Mouse (Mus musculus): ENCODE data around the gene Clec4e. TPM values are rescaled to one million over a fixed set of nuclear protein-coding genes. Genes with fewer than 3 reads are reported as not detected.
"Not testable (repeated sequence)": the region's sequence is repeated elsewhere in the genome, so short reads cannot be mapped to it uniquely, and the experiment has no call there.

Clec4e gene
- 0.06 TPM in 1 of 2 replicates, not detected in the other for polyA plus RNA-seq (2016; fragmentation: Nextera tagmentation; extraction: Ambion mirVana)

- Histone ChIP-seq H3K4me1 (no peaks in the 10 kb centered on the region), H3K36me3 (replicated peaks) (no peaks in the 10 kb centered on the region), H3K9me3 (no peaks in the 10 kb centered on the region), H3K4me3 (no peak within 1 kb of the TSS), H3K27ac (no peak within 1 kb of the TSS), H3K27me3 (ENCODE audit: poor library complexity, severe bottlenecking) (no peaks in the 10 kb centered on the region)
- no peak for DNase-seq (ENCODE audit: extremely low spot score, low spot score)
- 86% methylated on average over 4 of the region's 4 CpGs for WGBS
Observed at GRCm38 (mm10) chr6:123289753-123290152, at the start of gene Clec4e. Clec4e (minus strand) TSS chr6:123289870.

GRCm38 (mm10) chr6:123332503-123332902 lies 42.8 kb upstream of the Clec4e start:
- Histone ChIP-seq H3K4me3 (no peak overlapping the region), H3K9me3 (no peaks in the 10 kb centered on the region), H3K27ac (no peak overlapping the region), H3K4me1 (no peaks in the 10 kb centered on the region), H3K36me3 (replicated peaks) (no peaks in the 10 kb centered on the region), H3K27me3 (ENCODE audit: poor library complexity, severe bottlenecking) (no peaks in the 10 kb centered on the region)
- DNase-seq (ENCODE audit: extremely low spot score, low spot score) = no peak
- WGBS = 52% methylated on average over 2 of the region's 2 CpGs

- H3K36me3 ChIP-seq (replicated peaks) = no peaks in the 10 kb centered on the region
- WGBS = 99% methylated on average over 2 of the region's 2 CpGs
- H3K4me1 ChIP-seq = no peaks in the 10 kb centered on the region
- no peak within 1 kb of the TSS for H3K27ac ChIP-seq
- H3K9me3 ChIP-seq = no peaks in the 10 kb centered on the region
- no peak within 1 kb of the TSS for H3K4me3 ChIP-seq
- no peak for DNase-seq (ENCODE audit: extremely low spot score, low spot score)
- H3K27me3 ChIP-seq (ENCODE audit: poor library complexity, severe bottlenecking) = no peaks in the 10 kb centered on the region
Observed at GRCm38 (mm10) chr6:123308033-123308432, 18.4 kb upstream of the Clec4e start, which contains the start of gene Vmn2r19. Vmn2r19 (plus strand) TSS chr6:123308333.

DNA sequence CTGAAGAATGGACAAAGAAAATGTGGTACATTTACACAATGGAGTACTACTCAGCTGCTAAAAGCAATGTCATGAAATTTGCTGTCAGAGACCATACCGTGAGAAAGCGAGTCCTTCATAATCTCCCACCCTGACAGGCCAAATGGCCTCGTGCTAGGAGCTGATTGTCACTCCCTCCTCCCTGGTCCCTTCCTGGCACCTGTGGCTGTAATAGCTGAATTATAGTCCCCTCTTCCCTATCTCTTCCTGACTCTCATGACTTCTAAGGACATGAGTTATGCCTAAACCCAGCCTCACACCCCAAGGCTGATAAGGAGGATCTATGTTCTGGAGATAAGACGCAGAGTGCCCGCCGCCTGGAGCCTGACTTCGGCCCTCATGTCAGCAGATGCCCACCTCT lies 16.6 kb upstream of the Clec4e start:
- H3K4me3 ChIP-seq; H3K27me3 ChIP-seq (ENCODE audit: poor library complexity, severe bottlenecking); H3K36me3 ChIP-seq (replicated peaks); H3K4me1 ChIP-seq; DNase-seq (ENCODE audit: extremely low spot score, low spot score); H3K27ac ChIP-seq; H3K9me3 ChIP-seq: not testable (repeated sequence)
- WGBS = 91% methylated on average over 7 of the region's 7 CpGs

GRCm38 (mm10) chr6:123296687-123297086 lies 7.0 kb upstream of the Clec4e start:
- WGBS = 69% methylated on average over 1 of the region's 1 CpGs
- DNase-seq (ENCODE audit: extremely low spot score, low spot score) = no peak
- H3K36me3 ChIP-seq (replicated peaks) = no peaks in the 10 kb centered on the region
- peaks cover 4% of the 10 kb centered on the region; the same call in 1 of the 2 replicates for H3K9me3 ChIP-seq
- no peaks in the 10 kb centered on the region for H3K27me3 ChIP-seq (ENCODE audit: poor library complexity, severe bottlenecking)
- no peaks in the 10 kb centered on the region for H3K4me1 ChIP-seq
- H3K4me3 ChIP-seq = no peak overlapping the region
- H3K27ac ChIP-seq = no peak overlapping the region

- H3K27ac ChIP-seq; H3K27me3 ChIP-seq (ENCODE audit: poor library complexity, severe bottlenecking); DNase-seq (ENCODE audit: extremely low spot score, low spot score); H3K4me1 ChIP-seq; H3K36me3 ChIP-seq (replicated peaks); H3K9me3 ChIP-seq; H3K4me3 ChIP-seq: not testable (repeated sequence)
- 92% methylated on average over 11 of the region's 11 CpGs for WGBS
Observed at GRCm38 (mm10) chr6:123293509-123293908, 3.8 kb upstream of the Clec4e start.

DNA sequence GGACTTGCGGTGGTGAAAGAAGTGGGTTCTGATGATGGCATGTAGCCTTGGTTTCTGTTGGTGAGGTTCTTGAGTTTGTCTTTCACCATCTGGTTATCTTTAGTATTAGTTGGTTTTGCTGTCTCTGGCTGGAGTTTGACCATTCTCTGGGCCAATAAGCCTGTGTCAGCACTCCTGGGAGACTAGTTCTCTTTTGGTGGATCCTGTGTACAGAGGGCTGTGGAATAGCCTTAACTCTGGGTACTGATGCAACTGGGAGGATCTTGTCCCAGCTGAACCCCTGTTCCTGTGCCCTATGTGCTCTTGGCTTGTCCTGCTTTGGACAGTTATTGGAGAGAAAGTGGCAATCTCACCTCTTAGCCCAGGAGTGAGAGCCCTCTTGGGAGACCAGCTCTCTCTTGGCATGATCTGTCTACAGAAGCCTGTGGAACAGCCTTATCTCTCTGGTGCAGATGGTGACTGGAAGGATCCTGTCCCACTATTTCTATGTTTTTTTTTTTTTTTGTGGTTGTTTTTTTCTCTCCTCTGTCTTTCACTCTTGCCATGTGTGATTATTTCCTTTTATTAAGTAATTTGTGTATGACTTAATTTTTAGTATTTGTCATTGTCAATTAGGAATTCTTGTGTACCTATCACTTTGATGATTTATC lies 3.2 kb upstream of the Clec4e start:
- Histone ChIP-seq H3K36me3 (replicated peaks) (no peaks in the 10 kb centered on the region), H3K4me1 (no peaks in the 10 kb centered on the region), H3K27me3 (ENCODE audit: poor library complexity, severe bottlenecking) (no peaks in the 10 kb centered on the region), H3K9me3 (no peaks in the 10 kb centered on the region), H3K4me3 (no peak overlapping the region), H3K27ac (no peak overlapping the region)
- 97% methylated on average over 1 of the region's 1 CpGs for WGBS
- DNase-seq (ENCODE audit: extremely low spot score, low spot score) = no peak

DNA sequence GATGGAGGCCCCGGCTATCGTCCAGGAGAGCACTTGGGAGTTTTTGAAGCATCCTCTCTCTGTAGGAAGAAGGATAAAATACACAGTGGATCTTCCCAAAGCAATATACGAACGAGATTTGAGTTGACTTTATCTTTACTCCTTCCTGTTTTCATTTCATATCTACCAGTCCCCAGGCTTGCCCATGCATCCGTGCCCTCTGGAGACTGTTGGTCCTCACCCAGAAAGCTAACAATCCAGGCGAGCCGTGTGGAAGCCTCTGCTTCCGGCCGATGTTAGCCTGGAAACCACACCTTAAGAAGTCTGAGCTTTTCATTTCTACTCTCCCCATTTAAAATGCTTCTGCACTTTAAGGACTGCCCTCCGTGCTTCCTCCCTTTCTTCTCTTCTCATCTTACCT lies 739 bp downstream of the Clec4e start:
- no peak overlapping the region for H3K4me3 ChIP-seq
- H3K27me3 ChIP-seq (ENCODE audit: poor library complexity, severe bottlenecking) = no peaks in the 10 kb centered on the region
- DNase-seq (ENCODE audit: extremely low spot score, low spot score) = no peak
- 87% methylated on average over 10 of the region's 10 CpGs for WGBS
- no peak overlapping the region for H3K27ac ChIP-seq
- no peaks in the 10 kb centered on the region for H3K9me3 ChIP-seq
- H3K36me3 ChIP-seq (replicated peaks) = no peaks in the 10 kb centered on the region
- H3K4me1 ChIP-seq = no peaks in the 10 kb centered on the region

- WGBS = 98% methylated on average over 2 of the region's 2 CpGs
- Histone ChIP-seq H3K9me3 (no peaks in the 10 kb centered on the region), H3K27ac (no peak overlapping the region), H3K36me3 (replicated peaks) (no peaks in the 10 kb centered on the region), H3K4me3 (no peak overlapping the region), H3K4me1 (no peaks in the 10 kb centered on the region), H3K27me3 (ENCODE audit: poor library complexity, severe bottlenecking) (no peaks in the 10 kb centered on the region)
- DNase-seq (ENCODE audit: extremely low spot score, low spot score) = no peak
Observed at GRCm38 (mm10) chr6:123286311-123286710, 3.4 kb downstream of the Clec4e start.

- no peak overlapping the region for H3K4me3 ChIP-seq
- H3K27ac ChIP-seq = no peak overlapping the region
- DNase-seq (ENCODE audit: extremely low spot score, low spot score) = no peak
- no peaks in the 10 kb centered on the region for H3K4me1 ChIP-seq
- WGBS = 93% methylated on average over 2 of the region's 2 CpGs
- no peaks in the 10 kb centered on the region for H3K9me3 ChIP-seq
- H3K36me3 ChIP-seq (replicated peaks) = no peaks in the 10 kb centered on the region
- H3K27me3 ChIP-seq (ENCODE audit: poor library complexity, severe bottlenecking) = no peaks in the 10 kb centered on the region
Observed at GRCm38 (mm10) chr6:123279443-123279842, 10.2 kb downstream of the Clec4e start.

GRCm38 (mm10) chr6:123266945-123267344 lies 22.7 kb downstream of the Clec4e start:
- Histone ChIP-seq H3K4me3 (no peak overlapping the region), H3K27ac (no peak overlapping the region), H3K27me3 (ENCODE audit: poor library complexity, severe bottlenecking) (no peaks in the 10 kb centered on the region), H3K9me3 (no peaks in the 10 kb centered on the region), H3K36me3 (replicated peaks) (no peaks in the 10 kb centered on the region), H3K4me1 (no peaks in the 10 kb centered on the region)
- WGBS = 92% methylated on average over 5 of the region's 5 CpGs
- no peak for DNase-seq (ENCODE audit: extremely low spot score, low spot score)

DNA sequence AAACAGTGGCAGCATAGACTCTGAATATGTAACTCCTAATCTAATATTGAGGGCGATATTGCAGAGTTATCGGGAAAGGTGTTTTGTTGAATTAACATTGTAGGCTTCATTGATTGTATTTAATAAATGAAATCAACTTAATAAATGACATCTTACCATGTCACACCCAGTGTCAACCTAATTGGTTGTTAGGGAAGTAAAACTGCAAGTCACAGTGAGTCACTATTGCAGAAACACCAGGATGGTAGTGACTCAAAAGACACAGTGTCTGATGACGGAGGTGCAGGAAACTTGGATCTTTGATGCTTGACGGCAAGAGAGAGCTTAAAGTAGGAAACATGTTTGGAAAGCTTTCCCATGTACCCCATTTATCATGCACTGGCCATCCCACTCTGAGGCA lies 23.9 kb downstream of the Clec4e start:
- Histone ChIP-seq H3K36me3 (replicated peaks) (no peaks in the 10 kb centered on the region), H3K9me3 (no peaks in the 10 kb centered on the region), H3K4me1 (no peaks in the 10 kb centered on the region), H3K27me3 (ENCODE audit: poor library complexity, severe bottlenecking) (no peaks in the 10 kb centered on the region), H3K27ac (no peak overlapping the region), H3K4me3 (no peak overlapping the region)
- WGBS = 93% methylated on average over 4 of the region's 4 CpGs
- no peak for DNase-seq (ENCODE audit: extremely low spot score, low spot score)

DNA sequence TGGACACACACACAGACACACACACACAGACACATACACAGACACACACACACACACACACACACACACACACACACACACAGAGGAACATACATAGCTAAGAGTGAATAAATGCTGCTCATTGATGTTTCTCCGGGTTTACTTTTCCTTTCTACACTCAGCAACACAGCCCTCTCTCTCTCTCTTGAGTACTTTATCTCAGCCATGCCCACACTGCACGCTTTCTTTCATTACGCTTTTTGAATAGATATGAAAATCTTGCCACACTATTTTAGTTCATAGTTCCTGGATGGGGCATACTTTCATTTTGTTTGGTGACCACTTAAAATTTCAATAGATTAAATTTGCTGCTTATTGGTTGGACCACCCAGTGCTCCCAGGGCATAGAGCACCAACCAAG lies 25.5 kb downstream of the Clec4e start:
- Histone ChIP-seq H3K27me3 (ENCODE audit: poor library complexity, severe bottlenecking) (no peaks in the 10 kb centered on the region), H3K27ac (no peak overlapping the region), H3K4me1 (no peaks in the 10 kb centered on the region), H3K4me3 (no peak overlapping the region), H3K36me3 (replicated peaks) (no peaks in the 10 kb centered on the region), H3K9me3 (no peaks in the 10 kb centered on the region)
- no peak for DNase-seq (ENCODE audit: extremely low spot score, low spot score)
- 93% methylated on average over 3 of the region's 3 CpGs for WGBS
